Mouse (Mus musculus) hindbrain, embryonic 13.5 days (tissue): ENCODE measurements around the gene Nphs2. TPM values are rescaled to one million over a fixed set of nuclear protein-coding genes. Genes with fewer than 3 reads are reported as not detected.
A peak's percentile ranks its signal among the peaks of the same experiment; 100 is the strongest.
"Not testable (repeated sequence)": the region's sequence is repeated elsewhere in the genome, so short reads cannot be mapped to it uniquely, and the experiment has no call there.

Experiments used
- ATAC-seq: fragments of 200-750 bp; cut with Nextera tagmentation; 2 replicates; pipeline ENCODE4 v1.8.0; 2017; ENCODE audit warnings: moderate TSS enrichment; ENCODE audit not compliant: low FRiP score
- H3K27ac ChIP-seq: fragments of 300-500 bp; sonication (generic); 2 replicates; pipeline ENCODE4 v1.5.1; 2015; ENCODE audit warnings: inconsistent platforms, mild to moderate bottlenecking, moderate library complexity
- H3K27me3 ChIP-seq: fragments of 300-500 bp; sonication (generic); 2 replicates; pipeline ENCODE4 v1.6.1; 2015; ENCODE audit warnings: mild to moderate bottlenecking, inconsistent platforms
- H3K36me3 ChIP-seq: fragments of 300-500 bp; sonication (generic); 2 replicates; pipeline ENCODE4 v1.6.1; 2015; ENCODE audit warnings: mild to moderate bottlenecking, inconsistent platforms
- H3K4me1 ChIP-seq: fragments of 300-500 bp; sonication (generic); replicated peaks from 2 replicates; pipeline ENCODE4 v1.6.1; 2015; ENCODE audit warnings: inconsistent platforms
- H3K4me2 ChIP-seq: fragments of 300-500 bp; sonication (generic); 2 replicates; pipeline ENCODE4 v1.6.1; 2015; ENCODE audit warnings: inconsistent platforms, mild to moderate bottlenecking, moderate library complexity
- H3K4me3 ChIP-seq: fragments of 300-500 bp; sonication (generic); 2 replicates; pipeline ENCODE4 v1.5.1; 2015; ENCODE audit warnings: mild to moderate bottlenecking, inconsistent platforms
- H3K9ac ChIP-seq: fragments of 300-500 bp; sonication (generic); 2 replicates; pipeline ENCODE4 v1.6.1; 2015; ENCODE audit warnings: mild to moderate bottlenecking, inconsistent platforms
- H3K9me3 ChIP-seq: fragments of 300-500 bp; sonication (generic); 2 replicates; pipeline ENCODE4 v1.6.1; 2016; ENCODE audit warnings: inconsistent platforms
- WGBS: fragments of 180-500 bp; shearing (Covaris S2); methylation state at CpG from one replicate; pipeline ENCODE4 v1.1.7; 2015; 5-methylcytosine and 5-hydroxymethylcytosine counted together
- polyA plus RNA-seq: library from polyadenylated mRNA; unstranded; fragments of >200 nt; fragmentation: Nextera tagmentation; extraction: Ambion mirVana; gene quantifications from 2 replicates; pipeline ENCODE4 v1.2.1, GENCODE M21; 2015

The Nphs2 gene
- 0.12 TPM in 1 of 2 replicates, not detected in the other for polyA plus RNA-seq

GRCm38 (mm10) chr1:156310630-156311029 lies at the start of gene Nphs2:
Nphs2 (plus strand) TSS chr1:156310727.
- Histone ChIP-seq H3K4me2 (peak within 1 kb of the TSS; percentile 51), H3K9ac (no peak within 1 kb of the TSS; the same call in 1 of the 2 replicates), H3K36me3 (no peaks in the 10 kb centered on the region), H3K27me3 (peaks cover 52% of the 10 kb centered on the region), H3K9me3 (no peaks in the 10 kb centered on the region), H3K4me3 (peak within 1 kb of the TSS; percentile 30), H3K4me1 (peaks cover 5% of the 10 kb centered on the region), H3K27ac (no peak within 1 kb of the TSS)
- WGBS: 3% methylated on average over 29 of the region's 29 CpGs
- no peak for ATAC-seq

GRCm38 (mm10) chr1:156263352-156263751 lies 47.2 kb upstream of the Nphs2 start:
- H3K4me3 ChIP-seq: no peak overlapping the region
- H3K36me3 ChIP-seq: no peaks in the 10 kb centered on the region
- WGBS: 43% methylated on average over 2 of the region's 2 CpGs
- H3K27ac ChIP-seq: no peak overlapping the region
- H3K27me3 ChIP-seq: no peaks in the 10 kb centered on the region
- no peaks in the 10 kb centered on the region for H3K4me1 ChIP-seq
- H3K4me2 ChIP-seq: no peak overlapping the region
- H3K9me3 ChIP-seq: no peaks in the 10 kb centered on the region
- H3K9ac ChIP-seq: no peak overlapping the region
- no peak for ATAC-seq

DNA sequence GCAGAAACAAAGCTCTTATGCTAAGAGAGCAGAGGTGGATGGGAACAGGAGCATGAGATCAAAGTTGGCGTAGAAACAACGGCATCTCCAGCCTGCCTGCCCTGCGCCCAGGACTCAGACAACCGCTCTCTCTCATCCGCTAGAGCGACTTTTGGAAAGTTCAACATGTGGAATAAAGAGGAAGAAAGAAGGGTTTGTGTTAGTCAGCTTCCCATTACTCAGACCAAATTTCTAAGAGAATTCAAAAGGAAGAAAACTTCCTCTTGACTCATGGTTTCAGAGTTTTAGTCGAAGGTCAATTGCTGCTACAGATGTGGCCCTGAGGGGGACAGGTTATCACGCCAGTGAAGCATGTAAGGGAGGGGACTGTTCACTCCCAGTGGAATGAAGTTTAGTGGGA lies 46.6 kb upstream of the Nphs2 start:
- no peaks in the 10 kb centered on the region for H3K4me1 ChIP-seq
- ATAC-seq: no peak
- no peak overlapping the region for H3K27ac ChIP-seq
- 88% methylated on average over 8 of the region's 8 CpGs for WGBS
- H3K4me3 ChIP-seq: no peak overlapping the region
- H3K9ac ChIP-seq: no peak overlapping the region
- H3K4me2 ChIP-seq: no peak overlapping the region
- no peaks in the 10 kb centered on the region for H3K9me3 ChIP-seq
- H3K27me3 ChIP-seq: no peaks in the 10 kb centered on the region
- no peaks in the 10 kb centered on the region for H3K36me3 ChIP-seq

DNA sequence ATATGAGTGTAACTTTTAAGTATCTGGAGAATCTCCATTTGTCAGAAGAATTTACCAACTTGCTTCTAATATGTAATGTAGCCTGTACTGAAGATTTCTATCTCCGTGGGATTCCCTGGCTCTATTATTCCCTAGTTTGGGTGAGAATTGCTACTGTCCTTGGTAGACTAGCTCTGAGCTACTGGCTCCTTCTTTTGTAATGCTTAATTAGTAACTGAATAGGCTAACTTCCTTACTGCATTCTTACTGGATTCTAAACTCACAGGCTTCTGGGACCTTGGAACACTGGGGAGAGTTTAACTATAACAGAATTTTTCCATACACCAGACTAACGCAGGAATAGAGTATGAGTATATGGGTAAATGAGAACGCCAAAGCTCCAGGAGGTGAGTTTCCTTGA lies 42.0 kb upstream of the Nphs2 start:
- not testable (repeated sequence) for H3K4me1 ChIP-seq, H3K27me3 ChIP-seq, H3K9ac ChIP-seq, H3K4me2 ChIP-seq, ATAC-seq, H3K4me3 ChIP-seq, H3K36me3 ChIP-seq, H3K9me3 ChIP-seq, H3K27ac ChIP-seq
- WGBS: 19% methylated on average over 3 of the region's 3 CpGs

- H3K4me3 ChIP-seq: no peak overlapping the region
- WGBS: 84% methylated on average over 9 of the region's 9 CpGs
- H3K27ac ChIP-seq: no peak overlapping the region
- no peak overlapping the region for H3K4me2 ChIP-seq
- no peaks in the 10 kb centered on the region for H3K9me3 ChIP-seq
- no peaks in the 10 kb centered on the region for H3K36me3 ChIP-seq
- no peaks in the 10 kb centered on the region; the same call in 1 of the 2 replicates for H3K4me1 ChIP-seq
- H3K27me3 ChIP-seq: no peaks in the 10 kb centered on the region
- no peak overlapping the region for H3K9ac ChIP-seq
- no peak for ATAC-seq
Measured at GRCm38 (mm10) chr1:156270471-156270870, 40.1 kb upstream of the Nphs2 start.

DNA sequence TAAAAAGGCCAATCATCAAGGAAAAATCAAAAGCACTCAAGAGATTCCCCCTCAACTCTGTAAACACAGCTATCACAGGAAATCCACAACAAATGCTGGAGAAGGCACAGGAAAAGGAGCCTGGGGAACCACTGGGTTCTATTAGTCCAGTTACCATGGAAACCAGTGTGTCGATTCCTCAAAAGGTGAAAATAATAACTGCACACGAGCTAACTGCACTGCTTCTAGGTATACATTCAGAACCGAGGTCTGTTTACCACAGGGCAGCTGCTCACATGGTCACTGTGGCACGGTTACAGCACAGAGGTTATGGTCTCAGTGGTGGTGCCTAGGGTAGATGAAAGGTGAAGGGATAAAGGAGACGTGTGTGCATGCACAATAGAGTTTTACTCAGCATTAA lies 38.9 kb upstream of the Nphs2 start:
- H3K36me3 ChIP-seq: no peaks in the 10 kb centered on the region
- H3K4me2 ChIP-seq: no peak overlapping the region
- H3K4me3 ChIP-seq: no peak overlapping the region
- 44% methylated on average over 5 of the region's 5 CpGs for WGBS
- no peak overlapping the region; the same call in 1 of the 2 replicates for H3K27ac ChIP-seq
- no peaks in the 10 kb centered on the region for H3K9me3 ChIP-seq
- ATAC-seq: no peak
- no peak overlapping the region for H3K9ac ChIP-seq
- H3K4me1 ChIP-seq: no peaks in the 10 kb centered on the region; the same call in 1 of the 2 replicates
- no peaks in the 10 kb centered on the region for H3K27me3 ChIP-seq

DNA sequence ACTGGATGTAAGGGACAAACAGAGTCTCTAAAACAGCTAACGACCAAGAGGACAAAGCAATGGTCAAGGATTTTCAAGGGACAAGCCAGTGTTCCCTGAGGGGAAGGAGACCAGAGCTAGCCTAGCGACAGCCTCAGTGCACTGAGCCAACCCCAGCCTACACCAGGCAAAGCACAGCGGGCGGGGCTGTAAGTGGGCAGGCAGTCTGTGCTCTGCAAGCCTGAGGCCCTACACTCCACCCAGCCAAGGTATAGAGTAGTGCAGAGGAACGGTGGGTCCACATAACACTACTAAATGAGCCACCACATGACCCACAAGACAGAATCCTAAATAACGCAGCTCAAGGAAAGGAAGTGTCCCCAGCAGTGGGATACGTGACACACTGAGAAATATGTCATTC lies 36.9 kb upstream of the Nphs2 start:
- no peak overlapping the region for H3K4me2 ChIP-seq
- 61% methylated on average over 7 of the region's 7 CpGs for WGBS
- H3K4me1 ChIP-seq: no peaks in the 10 kb centered on the region; the same call in 1 of the 2 replicates
- H3K36me3 ChIP-seq: no peaks in the 10 kb centered on the region
- ATAC-seq: no peak
- no peaks in the 10 kb centered on the region for H3K9me3 ChIP-seq
- H3K27ac ChIP-seq: no peak overlapping the region
- H3K4me3 ChIP-seq: no peak overlapping the region
- H3K9ac ChIP-seq: no peak overlapping the region
- H3K27me3 ChIP-seq: no peaks in the 10 kb centered on the region

- 87% methylated on average over 7 of the region's 7 CpGs for WGBS
- no peaks in the 10 kb centered on the region for H3K36me3 ChIP-seq
- no peak for ATAC-seq
- H3K4me1 ChIP-seq: no peaks in the 10 kb centered on the region
- H3K27me3 ChIP-seq: no peaks in the 10 kb centered on the region
- H3K4me2 ChIP-seq: no peak overlapping the region
- no peaks in the 10 kb centered on the region for H3K9me3 ChIP-seq
- no peak overlapping the region for H3K4me3 ChIP-seq
- no peak overlapping the region for H3K9ac ChIP-seq
- H3K27ac ChIP-seq: no peak overlapping the region
Measured at GRCm38 (mm10) chr1:156280131-156280530, 30.4 kb upstream of the Nphs2 start.

DNA sequence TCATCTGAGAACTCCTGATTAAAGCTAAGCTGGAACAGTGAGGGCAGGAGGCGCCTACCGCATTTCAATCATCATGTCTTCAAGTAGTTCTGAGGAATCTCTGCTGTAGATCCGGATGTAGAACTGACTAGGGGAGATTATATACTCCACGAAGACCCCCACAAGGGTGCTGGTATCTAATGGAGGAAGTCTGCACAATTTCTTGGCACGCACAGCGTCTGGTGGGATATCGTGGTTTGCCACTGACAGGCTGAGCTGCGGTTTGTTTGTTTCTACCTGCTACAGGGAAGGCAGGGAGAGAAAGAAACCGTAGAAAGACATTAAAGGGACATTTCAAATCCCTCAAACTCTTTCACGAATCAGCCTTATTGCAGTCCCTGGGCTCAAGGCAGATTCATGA lies 26.3 kb upstream of the Nphs2 start:
- 78% methylated on average over 10 of the region's 10 CpGs for WGBS
- Histone ChIP-seq H3K27me3 (no peaks in the 10 kb centered on the region), H3K4me3 (no peak overlapping the region), H3K9me3 (no peaks in the 10 kb centered on the region), H3K9ac (no peak overlapping the region), H3K4me1 (no peaks in the 10 kb centered on the region), H3K36me3 (no peaks in the 10 kb centered on the region), H3K27ac (no peak overlapping the region), H3K4me2 (no peak overlapping the region)
- no peak for ATAC-seq

DNA sequence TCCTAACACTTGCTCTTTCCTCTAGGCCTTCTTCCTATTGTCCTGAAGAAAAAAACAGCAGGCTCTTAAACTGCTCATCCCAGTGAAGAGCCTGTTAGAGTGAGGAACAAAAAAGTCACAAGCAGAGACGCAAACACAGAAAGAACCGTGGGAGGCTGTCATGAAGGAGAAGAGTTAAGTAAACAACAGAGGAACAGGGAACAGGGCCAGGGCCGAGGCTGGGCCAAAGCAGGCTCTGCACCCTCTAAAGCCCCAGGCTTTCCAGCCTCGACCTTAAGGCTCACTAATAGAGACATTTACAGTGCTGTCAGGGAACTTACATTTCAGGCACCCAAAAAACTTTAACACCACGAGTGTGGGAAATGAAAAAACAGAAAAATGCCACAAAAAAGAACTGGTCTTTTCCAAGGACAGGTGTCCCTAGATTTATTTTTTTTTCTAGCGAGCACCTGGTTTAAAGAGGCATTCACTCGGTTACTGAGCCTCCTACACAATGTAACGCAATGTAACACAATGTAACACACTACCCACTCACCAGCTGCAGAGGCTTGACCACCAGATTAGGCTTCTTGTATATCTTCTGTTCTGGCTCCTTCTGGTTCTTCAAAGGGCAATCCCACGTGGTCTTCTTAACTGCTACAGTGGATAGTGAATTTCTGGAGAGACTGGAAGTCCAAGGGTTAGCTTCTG lies 25.5 kb upstream of the Nphs2 start:
- H3K9me3 ChIP-seq: no peaks in the 10 kb centered on the region
- WGBS: 38% methylated on average over 9 of the region's 9 CpGs
- H3K36me3 ChIP-seq: no peaks in the 10 kb centered on the region
- H3K4me1 ChIP-seq: no peaks in the 10 kb centered on the region
- no peak overlapping the region for H3K27ac ChIP-seq
- no peaks in the 10 kb centered on the region for H3K27me3 ChIP-seq
- H3K4me3 ChIP-seq: no peak overlapping the region
- ATAC-seq: no peak
- H3K4me2 ChIP-seq: no peak overlapping the region
- H3K9ac ChIP-seq: no peak overlapping the region

DNA sequence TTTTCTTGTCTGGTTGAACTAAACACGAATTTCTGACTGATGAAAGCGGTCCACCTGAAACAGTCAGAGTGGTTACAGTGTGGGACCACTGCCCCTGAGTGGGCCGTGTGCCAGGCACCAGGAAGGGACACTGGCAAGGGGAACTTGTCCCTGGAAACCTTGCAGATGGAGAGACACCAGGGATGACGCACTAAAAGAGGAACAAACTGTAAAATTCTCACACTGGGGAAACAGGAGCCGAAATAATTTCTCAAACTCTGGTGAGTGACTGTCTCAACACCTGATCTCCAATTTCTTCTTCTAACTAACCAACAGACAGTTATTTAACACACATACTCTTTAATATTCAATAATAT lies 25.0 kb upstream of the Nphs2 start:
- H3K9me3 ChIP-seq: no peaks in the 10 kb centered on the region
- H3K4me1 ChIP-seq: no peaks in the 10 kb centered on the region
- H3K36me3 ChIP-seq: no peaks in the 10 kb centered on the region
- no peak overlapping the region for H3K9ac ChIP-seq
- no peak overlapping the region for H3K4me2 ChIP-seq
- H3K4me3 ChIP-seq: no peak overlapping the region
- H3K27ac ChIP-seq: no peak overlapping the region
- 79% methylated on average over 5 of the region's 5 CpGs for WGBS
- no peak for ATAC-seq
- no peaks in the 10 kb centered on the region for H3K27me3 ChIP-seq

DNA sequence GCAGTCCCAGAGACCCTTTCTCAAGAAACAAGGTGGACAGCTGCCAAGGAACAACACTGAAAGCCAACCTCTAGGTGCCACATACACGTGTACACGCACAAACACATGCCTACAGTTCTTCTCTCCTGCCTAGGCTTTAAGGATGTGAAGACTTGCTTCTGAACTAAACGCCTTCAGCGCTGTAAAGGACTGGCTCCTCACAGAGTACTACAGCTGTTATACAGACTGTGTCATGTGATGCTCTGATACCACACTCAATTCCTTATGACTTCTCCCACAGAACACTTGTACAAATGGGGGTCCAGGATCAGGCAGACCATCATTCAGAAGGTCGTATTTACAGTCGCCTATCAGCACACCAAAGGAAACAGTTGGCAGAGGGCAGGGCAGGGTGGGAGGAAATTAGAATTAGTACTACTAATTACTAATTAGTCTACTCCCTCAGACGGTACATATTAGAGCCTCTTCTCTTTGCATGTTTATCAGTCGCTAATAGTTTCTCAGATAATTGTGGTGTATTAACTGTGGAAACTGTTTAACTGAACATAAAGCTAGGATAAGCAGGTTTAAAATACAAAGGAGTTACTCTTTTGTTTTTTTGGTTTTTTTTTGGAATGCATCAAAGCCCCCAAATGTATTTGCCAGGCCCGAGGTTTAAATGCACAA lies 21.8 kb upstream of the Nphs2 start:
- H3K4me1 ChIP-seq: no peaks in the 10 kb centered on the region
- no peak overlapping the region for H3K27ac ChIP-seq
- H3K9me3 ChIP-seq: no peaks in the 10 kb centered on the region
- H3K27me3 ChIP-seq: no peaks in the 10 kb centered on the region
- no peak overlapping the region for H3K9ac ChIP-seq
- no peak for ATAC-seq
- 85% methylated on average over 9 of the region's 9 CpGs for WGBS
- H3K4me2 ChIP-seq: no peak overlapping the region
- H3K4me3 ChIP-seq: no peak overlapping the region
- no peaks in the 10 kb centered on the region for H3K36me3 ChIP-seq

GRCm38 (mm10) chr1:156289222-156289587 lies 21.3 kb upstream of the Nphs2 start:
- not testable (repeated sequence) for H3K27ac ChIP-seq, H3K27me3 ChIP-seq, H3K9ac ChIP-seq, H3K4me2 ChIP-seq, H3K4me1 ChIP-seq, H3K36me3 ChIP-seq, ATAC-seq, H3K4me3 ChIP-seq, H3K9me3 ChIP-seq
- WGBS: 71% methylated on average over 10 of the region's 10 CpGs
